Mouse (Mus musculus) embryonic fibroblast, embryonic 13.5 days (primary cell): ENCODE measurements around the gene Immp2l.

Experiments
- CTCF ChIP-seq: IDR thresholded peaks from 2 replicates; pipeline ENCODE4 v1.5.1; 2011; ENCODE audit warnings: mild to moderate bottlenecking, control low read depth, low read length, moderate library complexity, borderline replicate concordance; ENCODE audit not compliant: insufficient read depth
- POLR2A ChIP-seq: IDR thresholded peaks from 2 replicates; pipeline ENCODE4 v1.6.1; 2011; ENCODE audit warnings: low read depth, mild to moderate bottlenecking, control low read depth, low read length, moderate library complexity

GRCm38 (mm10) chr12:41729780-41730179, 705.9 kb downstream of the Immp2l start:
- TF ChIP-seq CTCF, result no peak
- TF ChIP-seq POLR2A, result no peak
